Mouse (Mus musculus): ENCODE results near the gene Lax1. TPM values are rescaled to one million over a fixed set of nuclear protein-coding genes. Genes with fewer than 3 reads are reported as not detected.
A peak's percentile ranks its signal among the peaks of the same experiment; 100 is the strongest.

Gene Lax1
- total and polyA plus RNA-seq, 3 experiments, result 0.04 TPM; not detected in 2

- no peak for DNase-seq (ENCODE audit: low read depth, low spot score)
- no peak overlapping the region for H3K27ac ChIP-seq (ENCODE audit: control insufficient read depth, low read depth, low read length)
- no peak overlapping the region for H3K9ac ChIP-seq (ENCODE audit: control insufficient read depth, low read depth, low read length, poor library complexity, severe bottlenecking)
- H3K4me3 ChIP-seq (ENCODE audit: control insufficient read depth in 1 of 2, insufficient read depth in 1 of 2, low read depth in 2 of 2, low read length in 2 of 2), result no peak overlapping the region
- H3K9me3 ChIP-seq (replicated peaks; ENCODE audit: insufficient read depth, low read length), result no peaks in the 10 kb centered on the region
- no peaks in the 10 kb centered on the region for H3K4me1 ChIP-seq (ENCODE audit: control insufficient read depth in 1 of 2, insufficient read depth in 2 of 2, low read length in 2 of 2)
- no peaks in the 10 kb centered on the region; a peak in 1 of 4 replicates for H3K36me3 ChIP-seq (ENCODE audit: control insufficient read depth in 1 of 2, insufficient read depth in 2 of 2, low read length in 2 of 2)
- no peak for TF ChIP-seq MYB (IDR thresholded peaks at IDR 0.05; ENCODE audit: low read depth, low read length)
- TF ChIP-seq MEF2A (IDR thresholded peaks at IDR 0.05; ENCODE audit: extremely low read depth, insufficient replicate concordance, low read depth, low read length, poor library complexity, severe bottlenecking), result no peak
- TF ChIP-seq USF2 (IDR thresholded peaks at IDR 0.05; ENCODE audit: borderline replicate concordance in 1 of 2, insufficient read depth in 1 of 2, low read depth in 1 of 2, low read length in 2 of 2), result no peak
- TF ChIP-seq GABPA (IDR thresholded peaks at IDR 0.05; ENCODE audit: low read depth, low read length), result no peak
- TF ChIP-seq POLR2A (IDR thresholded peaks at IDR 0.05; ENCODE audit: control insufficient read depth in 1 of 2, insufficient read depth in 1 of 2, low read depth in 1 of 2, low read length in 2 of 2, poor library complexity in 1 of 2), result no peak
- TF ChIP-seq ELF1 (IDR thresholded peaks at IDR 0.05; ENCODE audit: low read depth, low read length), result no peak
- TF ChIP-seq SIN3A (IDR thresholded peaks at IDR 0.05; ENCODE audit: low read length), result no peak
- no peak for TF ChIP-seq CHD1 (IDR thresholded peaks at IDR 0.05; ENCODE audit: low read depth, low read length)
- TF ChIP-seq USF1 (IDR thresholded peaks at IDR 0.05; ENCODE audit: low read depth, low read length), result no peak
- no peak for TF ChIP-seq SMC3 (IDR thresholded peaks at IDR 0.05; ENCODE audit: low read depth, low read length)
- TF ChIP-seq HCFC1 (IDR thresholded peaks at IDR 0.05; ENCODE audit: low read depth, low read length), result no peak
- no peak for TF ChIP-seq TCF12 (IDR thresholded peaks at IDR 0.05; ENCODE audit: low read depth, low read length)
- no peak for TF ChIP-seq POLR2AphosphoS2 (IDR thresholded peaks at IDR 0.05; ENCODE audit: low read length)
- no peak for TF ChIP-seq CTCF (IDR thresholded peaks at IDR 0.05 in 2 of 3, conservative IDR thresholded peaks at IDR 0.05 in 1 of 3; ENCODE audit: control insufficient read depth in 1 of 3, insufficient read depth in 1 of 3, low read depth in 2 of 3, low read length in 3 of 3, poor library complexity in 1 of 3, severe bottlenecking in 1 of 3)
- TF ChIP-seq NELFE (IDR thresholded peaks at IDR 0.05; ENCODE audit: low read depth, low read length), result no peak
- TF ChIP-seq NRF1 (IDR thresholded peaks at IDR 0.05; ENCODE audit: insufficient read depth, low read depth, low read length, poor library complexity, severe bottlenecking), result no peak
- TF ChIP-seq KAT2A (conservative IDR thresholded peaks at IDR 0.05; ENCODE audit: low read depth, low read length), result no peak
- TF ChIP-seq ZKSCAN1 (IDR thresholded peaks at IDR 0.05; ENCODE audit: low read depth, low read length), result no peak
- no peak for TF ChIP-seq RAD21 (IDR thresholded peaks at IDR 0.05; ENCODE audit: low read depth, low read length)
- no peak for TF ChIP-seq EP300 (IDR thresholded peaks at IDR 0.05; ENCODE audit: low read depth in 1 of 2, low read length in 2 of 2)
- no peaks in the 10 kb centered on the region for H3K79me2 ChIP-seq (ENCODE audit: control insufficient read depth, insufficient read depth, low read length, poor library complexity)
- no peaks in the 10 kb centered on the region for H3K27me3 ChIP-seq (ENCODE audit: control insufficient read depth in 1 of 2, insufficient read depth in 2 of 2, low read length in 2 of 2)
Measured at GRCm38 (mm10) chr1:133718296-133718695, 28.4 kb upstream of the Lax1 start.

GRCm38 (mm10) chr1:133716464-133716863, 26.6 kb upstream of the Lax1 start:
- no peak overlapping the region for H3K27ac ChIP-seq (ENCODE audit: control insufficient read depth, low read depth, low read length)
- no peak overlapping the region for H3K4me3 ChIP-seq (ENCODE audit: control insufficient read depth in 1 of 2, insufficient read depth in 1 of 2, low read depth in 2 of 2, low read length in 2 of 2)
- no peak overlapping the region for H3K9ac ChIP-seq (ENCODE audit: control insufficient read depth, low read depth, low read length, poor library complexity, severe bottlenecking)
- peak; percentile 69 for DNase-seq (ENCODE audit: low read depth, low spot score)
- H3K4me1 ChIP-seq (ENCODE audit: control insufficient read depth in 1 of 2, insufficient read depth in 2 of 2, low read length in 2 of 2), result peaks cover 0 to 2% of the 10 kb centered on the region in 2 experiments; a peak in 2 of 4 replicates
- no peaks in the 10 kb centered on the region for H3K27me3 ChIP-seq (ENCODE audit: control insufficient read depth in 1 of 2, insufficient read depth in 2 of 2, low read length in 2 of 2)
- TF ChIP-seq ZC3H11A (IDR thresholded peaks at IDR 0.05; ENCODE audit: low read depth, low read length) (0 out of 2 replicates have a peak, but pooled peaks have one; percentile 8), CHD1 (IDR thresholded peaks at IDR 0.05; ENCODE audit: low read depth, low read length) (no peak), SMC3 (IDR thresholded peaks at IDR 0.05; ENCODE audit: low read depth, low read length) (peak; percentile 42), RAD21 (IDR thresholded peaks at IDR 0.05; ENCODE audit: low read depth, low read length) (peak; percentile 40), SIN3A (IDR thresholded peaks at IDR 0.05; ENCODE audit: low read length) (no peak), JUND (IDR thresholded peaks at IDR 0.05; ENCODE audit: low read depth, low read length) (no peak), CTCF (IDR thresholded peaks at IDR 0.05 in 2 of 3, conservative IDR thresholded peaks at IDR 0.05 in 1 of 3; ENCODE audit: control insufficient read depth in 1 of 3, insufficient read depth in 1 of 3, low read depth in 2 of 3, low read length in 3 of 3, poor library complexity in 1 of 3, severe bottlenecking in 1 of 3) (peak; percentile 78 to 87 (median 82)), ELF1 (IDR thresholded peaks at IDR 0.05; ENCODE audit: low read depth, low read length) (no peak)
- no peaks in the 10 kb centered on the region for H3K9me3 ChIP-seq (replicated peaks; ENCODE audit: insufficient read depth, low read length)
- H3K36me3 ChIP-seq (ENCODE audit: control insufficient read depth in 1 of 2, insufficient read depth in 2 of 2, low read length in 2 of 2), result peaks cover 0 to under 1% of the 10 kb centered on the region in 2 experiments; a peak in 3 of 4 replicates
- H3K79me2 ChIP-seq (ENCODE audit: control insufficient read depth, insufficient read depth, low read length, poor library complexity), result no peaks in the 10 kb centered on the region
